In genomic region chr4:152339293-152339790, GRCm38 (mm10) we compare ENCODE assay signal across 11 mouse cellular contexts. TPM values are rescaled to one million over a fixed set of nuclear protein-coding genes. Genes with fewer than 3 reads are reported as not detected.
DNase-seq lines count a peak whose midpoint lies in the region; ATAC-seq and TF ChIP-seq lines count a peak whose summit lies in the region.
"Had no signal": no experiment of that assay in that cellular context is flagged by ENCODE, and none has a peak within 500 bp of the region (broad histone marks: within the 10 kb centered on the region; RNA-seq: fewer than 3 reads in every experiment).

No protein-coding gene starts in this region.

- peaks cover 23% of the 10 kb centered on the region for H3K4me1 ChIP-seq in limb, embryonic 15.5 days
- 0 out of 2 replicates have a peak, but pooled peaks cover 6% of the 10 kb centered on the region for H3K4me1 ChIP-seq in stomach, embryonic 16.5 days (ENCODE audit: control insufficient read depth, insufficient read depth, low read length)

- H3K4me3 ChIP-seq in gastrocnemius, adult 2 months, result peak overlapping the region; percentile 66
- H3K4me3 ChIP-seq in limb, embryonic 15.5 days, result peak overlapping the region; percentile 53
- peak overlapping the region; percentile 51 for H3K4me3 ChIP-seq in stomach, embryonic 16.5 days (replicated peaks; ENCODE audit: low read length)
- H3K4me3 ChIP-seq: erythroblast, embryonic 14.5 days had no signal

- WGBS in limb, embryonic 15.5 days, result under 1% methylated on average over 15 of the region's 26 CpGs
- 4% methylated on average over 24 of the region's 26 CpGs for WGBS in stomach, embryonic 16.5 days

- no peak for TF ChIP-seq CTCF in gastrocnemius, adult 2 months (IDR thresholded peaks at IDR 0.05)

- peaks cover 13% of the 10 kb centered on the region for H3K36me3 ChIP-seq in limb, embryonic 15.5 days
- H3K36me3 ChIP-seq in stomach, embryonic 16.5 days (ENCODE audit: control insufficient read depth, insufficient read depth, low read length), result no peaks in the 10 kb centered on the region

- H3K27me3 ChIP-seq in limb, embryonic 15.5 days, result peaks cover 78% of the 10 kb centered on the region
- H3K27me3 ChIP-seq in stomach, embryonic 16.5 days (ENCODE audit: control insufficient read depth, insufficient read depth, low read length), result peaks cover 39% of the 10 kb centered on the region

- no peak for ATAC-seq in limb, embryonic 15.5 days (ENCODE audit: insufficient number of reproducible peaks, low FRiP score, low TSS enrichment, low read depth)
- ATAC-seq in stomach, embryonic 16.5 days (ENCODE audit: insufficient read depth, low FRiP score), result no peak

- no peak for DNase-seq in gastrocnemius, adult 2 months
- DNase-seq in gastrocnemius, postnatal 25 days, result no peak
- DNase-seq in right cerebral cortex, postnatal 14 days, result peak; percentile 29
- DNase-seq in right cerebral cortex, adult 2 months (ENCODE audit: low spot score in 2 of 2), result no peak
- no peak for DNase-seq in B cell, adult 2 months
- no peak for DNase-seq in gastrocnemius, adult 8-10 months (ENCODE audit: low spot score in 2 of 2)

- no peaks in the 10 kb centered on the region for H3K9me3 ChIP-seq in limb, embryonic 15.5 days
- no peaks in the 10 kb centered on the region for H3K9me3 ChIP-seq in stomach, embryonic 16.5 days (replicated peaks; ENCODE audit: control insufficient read depth, low read length)

- no peak overlapping the region for H3K27ac ChIP-seq in gastrocnemius, adult 2 months
- no peak overlapping the region for H3K27ac ChIP-seq in limb, embryonic 15.5 days
- no peak overlapping the region for H3K27ac ChIP-seq in stomach, embryonic 16.5 days (ENCODE audit: low read length)

- H3K9ac ChIP-seq in limb, embryonic 15.5 days, result peak overlapping the region; percentile 20; the same call in 1 of the 2 replicates
- peak overlapping the region; percentile 62 for H3K9ac ChIP-seq in stomach, embryonic 16.5 days (ENCODE audit: low read length)

- intact Hi-C loops in gastrocnemius, adult 2 months (cut with DNase I), result no loop called here

- H3K4me2 ChIP-seq in limb, embryonic 15.5 days, result peak overlapping the region; percentile 100
- H3K4me2 ChIP-seq in stomach, embryonic 16.5 days (ENCODE audit: low read depth, low read length), result peak overlapping the region; percentile 98

RNA-seq across cellular contexts. Expression of gene Chd5, which starts 0.9 kb away (rescaled TPM):
- total RNA-seq in gastrocnemius, adult 2 months (2021), result under 1 TPM; 0.08 to 0.20 TPM
- total RNA-seq in gastrocnemius, postnatal 25 days (2021), result under 1 TPM; 0.03 to 0.08 TPM
- polyA plus RNA-seq in limb, embryonic 15.5 days (2015; fragmentation: Nextera tagmentation; extraction: Ambion mirVana), result 0.29 and 0.63 TPM in 2 replicates
- 0.84 and 0.95 TPM in 2 replicates for polyA plus RNA-seq in stomach, embryonic 16.5 days (2015; fragmentation: Nextera tagmentation; extraction: Ambion mirVana)
- total RNA-seq in gastrocnemius, adult 8-10 months (2022), result under 1 TPM; 0.05 to 0.54 (median 0.12) TPM
- polyA plus RNA-seq: liver, adult 2 months had no signal

RNA-seq across cellular contexts. Expression of gene Rpl22, which starts 13.8 kb away (rescaled TPM):
- 100 to 1,000 TPM; 235 to 261 TPM for total RNA-seq in gastrocnemius, adult 2 months (2021)
- 100 to 1,000 TPM; 194 to 222 TPM for total RNA-seq in gastrocnemius, postnatal 25 days (2021)
- polyA plus RNA-seq in limb, embryonic 15.5 days (2015; fragmentation: Nextera tagmentation; extraction: Ambion mirVana), result 286 and 375 TPM in 2 replicates
- 303 and 377 TPM in 2 replicates for polyA plus RNA-seq in stomach, embryonic 16.5 days (2015; fragmentation: Nextera tagmentation; extraction: Ambion mirVana)
- 100 to 1,000 TPM; 195 to 290 (median 232) TPM for total RNA-seq in gastrocnemius, adult 8-10 months (2022)

RNA-seq across cellular contexts. Expression of gene Rnf207, which starts 20.5 kb away (rescaled TPM):
- not detected for total RNA-seq in gastrocnemius, adult 2 months (2021)
- not detected for total RNA-seq in gastrocnemius, postnatal 25 days (2021)
- polyA plus RNA-seq in limb, embryonic 15.5 days (2015; fragmentation: Nextera tagmentation; extraction: Ambion mirVana), result 0.29 and 0.31 TPM in 2 replicates
- 0.66 and 0.84 TPM in 2 replicates for polyA plus RNA-seq in stomach, embryonic 16.5 days (2015; fragmentation: Nextera tagmentation; extraction: Ambion mirVana)
- not detected for total RNA-seq in gastrocnemius, adult 8-10 months (2022)
- total RNA-seq: liver, adult 2 months had no signal

RNA-seq across cellular contexts. Expression of gene Icmt, which starts 42.3 kb away (rescaled TPM):
- total RNA-seq in gastrocnemius, adult 2 months (2021), result 10 to 100 TPM; 18.1 to 19.3 TPM
- 10 to 100 TPM; 16.5 to 16.8 TPM for total RNA-seq in gastrocnemius, postnatal 25 days (2021)
- 26.4 and 26.5 TPM in 2 replicates for polyA plus RNA-seq in limb, embryonic 15.5 days (2015; fragmentation: Nextera tagmentation; extraction: Ambion mirVana)
- 20.1 and 20.8 TPM in 2 replicates for polyA plus RNA-seq in stomach, embryonic 16.5 days (2015; fragmentation: Nextera tagmentation; extraction: Ambion mirVana)
- total RNA-seq in gastrocnemius, adult 8-10 months (2022), result 10 to 100 TPM; 19.3 to 27.2 (median 21.6) TPM

RNA-seq across cellular contexts. Expression of gene Hes3, which starts 47.9 kb away (rescaled TPM):
- not detected for total RNA-seq in gastrocnemius, adult 2 months (2021)
- total RNA-seq in gastrocnemius, postnatal 25 days (2021), result not detected
- not detected in 2 replicates for polyA plus RNA-seq in limb, embryonic 15.5 days (2015; fragmentation: Nextera tagmentation; extraction: Ambion mirVana)
- polyA plus RNA-seq in stomach, embryonic 16.5 days (2015; fragmentation: Nextera tagmentation; extraction: Ambion mirVana), result not detected in 2 replicates
- not detected for total RNA-seq in gastrocnemius, adult 8-10 months (2022)
- total RNA-seq: adrenal gland, adult 18-20 months; liver, adult 2 months had no signal
- polyA plus RNA-seq: erythroblast, embryonic 14.5 days; liver, adult 2 months had no signal
